Mouse (Mus musculus): Measurements from ENCODE around the gene Fam214b. TPM values are rescaled to one million over a fixed set of nuclear protein-coding genes. Genes with fewer than 3 reads are reported as not detected.

The Fam214b gene
- 10.2 and 24.4 TPM in 2 replicates for total RNA-seq (2014; fragmentation: Nextera tagmentation)
- total RNA-seq (2017): 12.6 and 17.8 TPM in 2 replicates
- 15.0 and 17.7 TPM in 2 replicates for polyA plus RNA-seq (2012)

- H3K36me3 ChIP-seq (replicated peaks): no peaks in the 10 kb centered on the region
- no peaks in the 10 kb centered on the region for H3K9me3 ChIP-seq (replicated peaks)
- H3K4me3 ChIP-seq (ENCODE audit: low read depth, low read length): peak within 1 kb of the TSS; percentile 73
- TF ChIP-seq TAL1 (conservative IDR thresholded peaks at IDR 0.05; ENCODE audit: low read depth, low read length): no peak
- no peak for TF ChIP-seq CTCF (IDR thresholded peaks at IDR 0.05; ENCODE audit: low read depth, low read length)
- TF ChIP-seq GATA1 (IDR thresholded peaks at IDR 0.05; ENCODE audit: borderline replicate concordance, low read length): no peak
- TF ChIP-seq GATA2 (IDR thresholded peaks at IDR 0.05; ENCODE audit: borderline replicate concordance, low read depth, low read length): no peak
- no peak for TF ChIP-seq POLR2AphosphoS5 (IDR thresholded peaks at IDR 0.05; ENCODE audit: insufficient replicate concordance, low read depth, low read length)
- H3K4me1 ChIP-seq (ENCODE audit: insufficient read depth, low read depth, low read length): peaks cover 54% of the 10 kb centered on the region
- H3K27me3 ChIP-seq (ENCODE audit: insufficient read depth, low read length): peaks cover 9% of the 10 kb centered on the region
- ATAC-seq (ENCODE audit: extremely low read depth, insufficient number of reproducible peaks, low FRiP score, poor library complexity, severe bottlenecking) (peak; percentile 85), DNase-seq (ENCODE audit: low spot score) (peak; percentile 65)
Measured at GRCm38 (mm10) chr4:43045659-43046302, at the start of gene Fam214b. Gene Fam214b, minus strand, starts transcription at chr4:43046220.

DNA sequence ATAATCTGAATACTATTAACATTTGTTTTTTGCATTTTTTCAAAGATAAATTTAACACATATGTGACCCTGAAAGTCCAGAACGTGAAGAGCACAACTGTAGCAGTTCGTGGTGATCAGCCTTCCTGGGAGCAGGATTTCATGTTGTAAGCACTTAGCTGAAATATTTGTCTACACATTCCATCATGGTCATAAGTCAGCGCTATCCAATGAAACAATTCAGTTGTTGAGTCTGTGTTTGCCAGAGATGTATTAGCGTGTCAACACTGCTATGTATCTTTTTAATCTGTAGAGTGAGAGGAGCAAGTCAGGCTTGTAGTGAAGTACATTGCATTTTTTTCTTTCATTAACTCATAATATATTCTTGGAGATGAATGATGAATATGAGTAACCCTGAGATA lies 45.2 kb upstream of the Fam214b start:
- H3K4me3 ChIP-seq (ENCODE audit: low read depth, low read length): no peak overlapping the region
- no peaks in the 10 kb centered on the region for H3K36me3 ChIP-seq (replicated peaks)
- TF ChIP-seq CTCF (IDR thresholded peaks at IDR 0.05; ENCODE audit: low read depth, low read length) (no peak), POLR2AphosphoS5 (IDR thresholded peaks at IDR 0.05; ENCODE audit: insufficient replicate concordance, low read depth, low read length) (no peak), GATA2 (IDR thresholded peaks at IDR 0.05; ENCODE audit: borderline replicate concordance, low read depth, low read length) (no peak), GATA1 (IDR thresholded peaks at IDR 0.05; ENCODE audit: borderline replicate concordance, low read length) (no peak), TAL1 (conservative IDR thresholded peaks at IDR 0.05; ENCODE audit: low read depth, low read length) (no peak)
- no peak for DNase-seq (ENCODE audit: low spot score)
- peaks cover 2% of the 10 kb centered on the region; the same call in 1 of the 2 replicates for H3K27me3 ChIP-seq (ENCODE audit: insufficient read depth, low read length)
- no peaks in the 10 kb centered on the region for H3K9me3 ChIP-seq (replicated peaks)
- ATAC-seq (ENCODE audit: extremely low read depth, insufficient number of reproducible peaks, low FRiP score, poor library complexity, severe bottlenecking): no peak
- no peaks in the 10 kb centered on the region for H3K4me1 ChIP-seq (ENCODE audit: insufficient read depth, low read depth, low read length)

- Histone ChIP-seq H3K9me3 (replicated peaks) (no peaks in the 10 kb centered on the region), H3K4me1 (ENCODE audit: insufficient read depth, low read depth, low read length) (no peaks in the 10 kb centered on the region; the same call in 1 of the 2 replicates), H3K4me3 (ENCODE audit: low read depth, low read length) (no peak overlapping the region), H3K27me3 (ENCODE audit: insufficient read depth, low read length) (peaks cover 2% of the 10 kb centered on the region; the same call in 1 of the 2 replicates), H3K36me3 (replicated peaks) (no peaks in the 10 kb centered on the region)
- DNase-seq (ENCODE audit: low spot score) (no peak), ATAC-seq (ENCODE audit: extremely low read depth, insufficient number of reproducible peaks, low FRiP score, poor library complexity, severe bottlenecking) (no peak)
- no peak for TF ChIP-seq POLR2AphosphoS5 (IDR thresholded peaks at IDR 0.05; ENCODE audit: insufficient replicate concordance, low read depth, low read length)
- no peak for TF ChIP-seq TAL1 (conservative IDR thresholded peaks at IDR 0.05; ENCODE audit: low read depth, low read length)
- TF ChIP-seq GATA2 (IDR thresholded peaks at IDR 0.05; ENCODE audit: borderline replicate concordance, low read depth, low read length): no peak
- TF ChIP-seq GATA1 (IDR thresholded peaks at IDR 0.05; ENCODE audit: borderline replicate concordance, low read length): no peak
- TF ChIP-seq CTCF (IDR thresholded peaks at IDR 0.05; ENCODE audit: low read depth, low read length): no peak
Measured at GRCm38 (mm10) chr4:43089950-43090349, 43.9 kb upstream of the Fam214b start.

- ATAC-seq (ENCODE audit: extremely low read depth, insufficient number of reproducible peaks, low FRiP score, poor library complexity, severe bottlenecking): no peak
- Histone ChIP-seq H3K4me1 (ENCODE audit: insufficient read depth, low read depth, low read length) (no peaks in the 10 kb centered on the region; the same call in 1 of the 2 replicates), H3K4me3 (ENCODE audit: low read depth, low read length) (no peak overlapping the region), H3K9me3 (replicated peaks) (no peaks in the 10 kb centered on the region), H3K27me3 (ENCODE audit: insufficient read depth, low read length) (peaks cover 5% of the 10 kb centered on the region), H3K36me3 (replicated peaks) (no peaks in the 10 kb centered on the region)
- TF ChIP-seq CTCF (IDR thresholded peaks at IDR 0.05; ENCODE audit: low read depth, low read length) (no peak), POLR2AphosphoS5 (IDR thresholded peaks at IDR 0.05; ENCODE audit: insufficient replicate concordance, low read depth, low read length) (no peak), GATA1 (IDR thresholded peaks at IDR 0.05; ENCODE audit: borderline replicate concordance, low read length) (no peak), TAL1 (conservative IDR thresholded peaks at IDR 0.05; ENCODE audit: low read depth, low read length) (no peak), GATA2 (IDR thresholded peaks at IDR 0.05; ENCODE audit: borderline replicate concordance, low read depth, low read length) (no peak)
- no peak for DNase-seq (ENCODE audit: low spot score)
Measured at GRCm38 (mm10) chr4:43082458-43082857, 36.4 kb upstream of the Fam214b start.

DNA sequence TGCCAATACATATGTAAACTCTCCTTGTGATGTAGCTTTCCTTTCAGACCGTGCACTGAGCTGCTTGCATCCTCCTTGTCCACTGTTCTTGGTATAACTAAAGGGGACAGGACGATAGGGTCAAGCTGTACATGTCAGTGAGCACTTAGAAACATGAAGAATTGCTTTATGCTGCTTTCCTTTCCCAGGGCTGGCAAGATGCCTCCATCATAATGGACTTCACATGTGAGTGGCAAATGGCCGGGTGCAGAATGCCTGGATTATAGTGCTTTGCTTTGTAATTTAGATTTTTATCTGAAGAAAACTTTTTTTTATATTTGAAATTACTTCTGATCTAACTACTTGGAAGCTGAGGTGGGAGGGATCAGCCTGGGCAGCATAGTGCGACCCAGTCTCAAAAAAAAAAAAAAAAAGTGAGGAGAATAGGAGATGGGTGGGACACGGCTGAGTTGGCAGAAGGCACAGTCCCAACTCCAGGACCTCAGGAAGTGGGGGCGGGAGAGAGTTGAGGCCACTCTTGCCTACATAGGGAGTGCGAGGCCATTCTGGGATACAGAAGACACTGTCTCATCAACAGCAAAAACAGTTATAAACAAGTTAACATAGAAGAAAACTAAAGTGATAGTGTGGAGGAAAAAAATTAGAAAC lies 32.2 kb upstream of the Fam214b start:
- H3K36me3 ChIP-seq (replicated peaks): no peaks in the 10 kb centered on the region
- no peak for TF ChIP-seq POLR2AphosphoS5 (IDR thresholded peaks at IDR 0.05; ENCODE audit: insufficient replicate concordance, low read depth, low read length)
- TF ChIP-seq GATA1 (IDR thresholded peaks at IDR 0.05; ENCODE audit: borderline replicate concordance, low read length): no peak
- TF ChIP-seq CTCF (IDR thresholded peaks at IDR 0.05; ENCODE audit: low read depth, low read length): no peak
- TF ChIP-seq TAL1 (conservative IDR thresholded peaks at IDR 0.05; ENCODE audit: low read depth, low read length): no peak
- TF ChIP-seq GATA2 (IDR thresholded peaks at IDR 0.05; ENCODE audit: borderline replicate concordance, low read depth, low read length): no peak
- H3K9me3 ChIP-seq (replicated peaks): no peaks in the 10 kb centered on the region
- no peak for DNase-seq (ENCODE audit: low spot score)
- H3K27me3 ChIP-seq (ENCODE audit: insufficient read depth, low read length): peaks cover 6% of the 10 kb centered on the region
- no peaks in the 10 kb centered on the region for H3K4me1 ChIP-seq (ENCODE audit: insufficient read depth, low read depth, low read length)
- no peak overlapping the region for H3K4me3 ChIP-seq (ENCODE audit: low read depth, low read length)
- ATAC-seq (ENCODE audit: extremely low read depth, insufficient number of reproducible peaks, low FRiP score, poor library complexity, severe bottlenecking): no peak

GRCm38 (mm10) chr4:43074923-43075322 lies 28.9 kb upstream of the Fam214b start:
- Histone ChIP-seq H3K4me3 (ENCODE audit: low read depth, low read length) (no peak overlapping the region), H3K4me1 (ENCODE audit: insufficient read depth, low read depth, low read length) (no peaks in the 10 kb centered on the region), H3K27me3 (ENCODE audit: insufficient read depth, low read length) (peaks cover 12% of the 10 kb centered on the region), H3K36me3 (replicated peaks) (no peaks in the 10 kb centered on the region), H3K9me3 (replicated peaks) (no peaks in the 10 kb centered on the region)
- TF ChIP-seq GATA1 (IDR thresholded peaks at IDR 0.05; ENCODE audit: borderline replicate concordance, low read length): no peak
- TF ChIP-seq CTCF (IDR thresholded peaks at IDR 0.05; ENCODE audit: low read depth, low read length): no peak
- TF ChIP-seq TAL1 (conservative IDR thresholded peaks at IDR 0.05; ENCODE audit: low read depth, low read length): no peak
- TF ChIP-seq POLR2AphosphoS5 (IDR thresholded peaks at IDR 0.05; ENCODE audit: insufficient replicate concordance, low read depth, low read length): no peak
- no peak for TF ChIP-seq GATA2 (IDR thresholded peaks at IDR 0.05; ENCODE audit: borderline replicate concordance, low read depth, low read length)
- no peak for DNase-seq (ENCODE audit: low spot score)
- no peak for ATAC-seq (ENCODE audit: extremely low read depth, insufficient number of reproducible peaks, low FRiP score, poor library complexity, severe bottlenecking)
